Mouse (Mus musculus) liver, embryonic 14.5 days (tissue): ENCODE measurements at regions not wholly inside any gene's neighbourhood (a gene's known extent, or its start where the extent isn't known, plus 50 kb on each side); places are given as distances from the start of the nearest gene placed in this dataset.

Source experiments
- ATAC-seq: fragments of 200-750 bp; cut with Nextera tagmentation; 2 replicates; pipeline ENCODE4 v1.8.0; 2017; ENCODE audit warnings: moderate number of reproducible peaks, mild to moderate bottlenecking, moderate library complexity; ENCODE audit not compliant: insufficient read depth
- DNase-seq, 3 experiments: peaks; one replicate each; pipeline ENCODE4 v3.0.0-alpha.2; 2012 to 2013; ENCODE audit warnings: low read depth in 3 of 3, low spot score in 3 of 3
- H3K27ac ChIP-seq: fragments of 300-500 bp; sonication (generic); 2 replicates; pipeline ENCODE4 v1.5.1; 2014; ENCODE audit warnings: moderate library complexity, mild to moderate bottlenecking, control low read depth, inconsistent platforms
- H3K27me3 ChIP-seq: fragments of 300-500 bp; sonication (generic); 2 replicates; pipeline ENCODE4 v1.6.1; 2014; ENCODE audit warnings: mild to moderate bottlenecking, low read length, moderate library complexity; ENCODE audit not compliant: control insufficient read depth, insufficient read depth
- H3K36me3 ChIP-seq: fragments of 300-500 bp; sonication (generic); replicated peaks from 2 replicates; pipeline ENCODE4 v1.6.1; 2014; ENCODE audit warnings: low read depth; ENCODE audit not compliant: control insufficient read depth, insufficient read depth
- H3K4me1 ChIP-seq, 2 experiments: fragments of 200-500 bp in 1 of 2; fragments of 300-500 bp in 1 of 2; sonication (generic) in 1 of 2; replicated peaks; 2 replicates each; pipeline ENCODE4 v1.6.1; 2012 to 2014; ENCODE audit warnings: antibody characterized with exemption in 1 of 2, inconsistent platforms in 1 of 2, low read length in 1 of 2; ENCODE audit not compliant: control insufficient read depth in 2 of 2, insufficient read depth in 2 of 2
- H3K4me2 ChIP-seq: fragments of 300-500 bp; sonication (generic); 2 replicates; pipeline ENCODE4 v1.6.1; 2014; ENCODE audit warnings: low read depth, mild to moderate bottlenecking, control low read depth, moderate library complexity
- H3K4me3 ChIP-seq, 2 experiments: fragments of 200-500 bp in 1 of 2; fragments of 300-500 bp in 1 of 2; sonication (generic) in 1 of 2; 2 replicates each; pipeline ENCODE4 v1.5.1; 2012 to 2014; ENCODE audit warnings: low read depth in 2 of 2, low read length in 2 of 2, mild to moderate bottlenecking in 2 of 2, control low read depth in 1 of 2, inconsistent platforms in 1 of 2, moderate library complexity in 1 of 2; ENCODE audit not compliant: insufficient read depth in 1 of 2
- H3K9ac ChIP-seq: fragments of 300-500 bp; sonication (generic); replicated peaks from 2 replicates; pipeline ENCODE4 v1.6.1; 2014; ENCODE audit warnings: mild to moderate bottlenecking, control low read depth, moderate library complexity
- H3K9me3 ChIP-seq: fragments of 300-500 bp; sonication (generic); 2 replicates; pipeline ENCODE4 v1.6.1; 2016; ENCODE audit warnings: low read length, mixed read lengths; ENCODE audit not compliant: control insufficient read depth
- CTCF ChIP-seq: IDR thresholded peaks from 2 replicates; pipeline ENCODE4 v1.5.1; 2016; ENCODE audit warnings: antibody characterized with exemption, low read depth, control low read depth
- EP300 ChIP-seq: IDR thresholded peaks from 2 replicates; pipeline ENCODE4 v1.6.1; 2016; ENCODE audit warnings: antibody characterized with exemption, low read depth
- WGBS: fragments of 180-500 bp; shearing (Covaris S2); extraction: QIAGEN DNeasy Blood & Tissue Kit; methylation state at CpG from one replicate; pipeline ENCODE4 v1.1.7; 2014; ENCODE audit not compliant: insufficient replicate concordance; 5-methylcytosine and 5-hydroxymethylcytosine counted together

DNA sequence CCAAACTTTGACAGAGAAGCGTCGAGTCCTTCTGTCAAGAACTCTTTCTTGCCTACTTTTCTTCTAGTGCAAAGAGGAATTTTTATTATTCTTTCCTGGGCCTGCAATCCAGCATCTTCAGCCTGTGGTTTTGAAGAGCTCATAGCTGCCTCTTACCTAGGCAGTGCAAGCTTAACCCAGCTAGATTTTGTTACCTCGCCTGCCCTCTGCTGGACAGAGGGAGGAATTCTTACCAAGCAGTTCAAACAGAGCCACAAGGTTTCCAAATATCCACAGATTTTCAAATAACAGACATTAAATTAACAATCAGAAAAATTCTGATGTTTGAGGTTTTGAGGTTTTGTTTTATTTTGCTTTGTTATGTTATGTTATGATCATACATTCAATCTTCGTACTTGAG, 84.1 kb upstream of the Fam204a start:
- Histone ChIP-seq H3K4me1 (no peaks in the 10 kb centered on the region), H3K9me3 (no peaks in the 10 kb centered on the region), H3K27me3 (no peaks in the 10 kb centered on the region), H3K36me3 (no peaks in the 10 kb centered on the region), H3K27ac (no peak overlapping the region), H3K4me3 (no peak overlapping the region), H3K9ac (no peak overlapping the region), H3K4me2 (no peak overlapping the region)
- 22% methylated on average over 4 of the region's 4 CpGs for WGBS
- TF ChIP-seq EP300 (no peak), CTCF (peak; percentile 67)
- no peak for ATAC-seq
- peak; percentile 11 to 41 (median 15) for DNase-seq

DNA sequence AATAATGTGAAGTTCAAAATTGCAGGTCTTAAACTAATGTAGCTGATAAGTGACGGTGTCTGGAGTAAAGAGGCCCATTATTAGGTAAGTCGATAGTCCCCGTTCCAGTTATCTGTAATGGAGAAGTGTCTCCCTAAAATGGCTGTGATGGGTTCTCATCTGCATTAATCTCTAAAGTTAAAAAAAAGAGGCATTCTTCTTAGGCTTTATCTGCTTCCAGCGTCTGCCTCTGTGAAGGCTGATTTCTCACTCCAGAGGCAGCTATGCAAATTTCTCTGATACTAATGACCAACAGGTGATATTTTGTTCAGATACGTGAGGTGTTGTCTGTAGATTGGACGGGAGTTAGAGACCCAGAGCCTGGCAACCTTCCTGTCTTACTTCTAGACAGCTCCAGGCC, 75.9 kb upstream of the Fam204a start:
- H3K27me3 ChIP-seq = no peaks in the 10 kb centered on the region
- H3K9ac ChIP-seq = no peak overlapping the region
- H3K27ac ChIP-seq = no peak overlapping the region
- H3K4me2 ChIP-seq = no peak overlapping the region
- no peaks in the 10 kb centered on the region for H3K9me3 ChIP-seq
- ATAC-seq (no peak), DNase-seq (no peak)
- H3K36me3 ChIP-seq = no peaks in the 10 kb centered on the region
- H3K4me1 ChIP-seq = no peaks in the 10 kb centered on the region
- TF ChIP-seq CTCF (no peak), EP300 (no peak)
- no peak overlapping the region for H3K4me3 ChIP-seq
- WGBS = 43% methylated on average over 6 of the region's 6 CpGs

DNA sequence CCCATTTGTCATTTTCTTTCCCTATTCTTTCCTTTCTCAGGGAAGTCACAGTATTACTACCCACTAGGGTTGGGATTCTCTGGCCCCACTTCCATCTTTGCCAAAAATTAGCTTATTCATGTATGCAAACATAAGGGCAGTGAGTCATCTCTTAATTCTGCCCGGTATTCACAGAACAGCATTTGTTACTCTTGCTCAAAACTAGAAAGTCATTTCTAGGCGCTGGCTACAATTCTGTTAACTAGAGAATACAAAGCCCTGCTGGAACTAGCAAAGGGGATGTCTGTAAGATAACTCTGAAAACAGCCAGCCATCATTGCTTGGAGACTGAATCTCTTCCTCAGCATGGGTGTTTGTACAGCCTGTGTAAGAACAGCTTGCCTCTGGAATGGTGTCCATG, 74.4 kb upstream of the Fam204a start:
- no peak overlapping the region for H3K27ac ChIP-seq
- WGBS = 60% methylated on average over 2 of the region's 2 CpGs
- DNase-seq = no peak

DNA sequence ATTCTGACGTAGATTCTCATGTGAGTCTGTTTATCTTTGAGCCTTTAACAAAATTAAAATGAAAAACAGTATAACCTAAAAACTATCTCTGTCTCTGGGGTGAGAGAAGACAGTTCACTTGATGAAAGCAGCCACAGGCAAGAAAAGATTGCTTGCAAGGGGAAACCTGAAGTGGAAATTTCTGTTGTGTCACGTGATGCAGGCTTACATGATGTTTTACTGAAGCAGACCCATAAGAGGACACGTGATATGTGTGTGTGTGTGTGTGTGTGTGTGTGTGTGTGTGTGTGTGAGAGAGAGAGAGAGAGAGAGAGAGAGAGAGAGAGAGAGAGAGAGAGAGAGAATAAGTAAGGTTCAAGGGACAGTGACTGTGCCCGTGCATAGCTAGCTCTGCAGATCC, 63.7 kb upstream of the Fam204a start:
- Histone ChIP-seq H3K4me3 (no peak overlapping the region), H3K9ac (no peak overlapping the region), H3K4me2 (no peak overlapping the region), H3K27ac (no peak overlapping the region), H3K36me3 (no peaks in the 10 kb centered on the region), H3K4me1 (no peaks in the 10 kb centered on the region), H3K9me3 (no peaks in the 10 kb centered on the region), H3K27me3 (no peaks in the 10 kb centered on the region)
- DNase-seq (no peak), ATAC-seq (no peak)
- no peak for TF ChIP-seq EP300
- TF ChIP-seq CTCF = no peak
- WGBS = 66% methylated on average over 4 of the region's 4 CpGs

More for the DNA sequence above, 74.4 kb upstream of the Fam204a start:
- H3K4me1 ChIP-seq = no peaks in the 10 kb centered on the region
- no peak overlapping the region for H3K9ac ChIP-seq
- TF ChIP-seq CTCF (no peak), EP300 (no peak)
- no peaks in the 10 kb centered on the region for H3K27me3 ChIP-seq
- no peaks in the 10 kb centered on the region for H3K36me3 ChIP-seq
- H3K4me2 ChIP-seq = no peak overlapping the region
- no peak overlapping the region for H3K4me3 ChIP-seq
- H3K9me3 ChIP-seq = no peaks in the 10 kb centered on the region
- ATAC-seq = no peak

DNA sequence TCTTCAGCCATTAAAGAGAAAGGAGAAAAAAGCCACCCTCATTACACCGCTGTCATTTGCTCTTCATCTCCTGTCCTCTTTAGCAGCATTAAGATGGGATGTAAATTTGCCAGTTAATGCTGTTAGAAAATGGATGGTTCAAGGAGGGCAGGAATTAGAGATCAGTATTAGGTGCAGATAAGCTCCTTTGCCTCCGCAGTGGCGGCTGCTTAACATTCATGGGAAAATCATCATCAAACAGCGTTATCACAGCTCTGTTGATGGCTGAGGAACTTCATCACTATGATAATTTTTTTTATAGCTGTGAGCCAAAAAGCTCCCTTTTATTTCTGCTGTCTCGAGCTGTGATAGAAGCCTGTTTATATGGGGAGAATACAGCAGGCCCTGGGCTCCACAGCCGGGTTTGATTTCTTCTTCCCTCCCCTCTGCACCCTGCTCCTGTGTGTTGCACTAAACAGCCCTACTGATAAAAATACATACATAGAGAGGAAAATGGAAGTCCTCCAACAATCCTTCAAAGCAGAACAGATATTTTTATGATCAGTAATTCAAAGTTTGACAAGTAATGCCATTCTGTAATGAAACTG, 60.4 kb upstream of the Fam204a start:
- Histone ChIP-seq H3K36me3 (no peaks in the 10 kb centered on the region), H3K9ac (no peak overlapping the region), H3K9me3 (no peaks in the 10 kb centered on the region), H3K27me3 (no peaks in the 10 kb centered on the region), H3K4me2 (no peak overlapping the region), H3K4me1 (no peaks in the 10 kb centered on the region), H3K4me3 (no peak overlapping the region), H3K27ac (no peak overlapping the region)
- ATAC-seq (no peak), DNase-seq (no peak)
- no peak for TF ChIP-seq CTCF
- no peak for TF ChIP-seq EP300
- WGBS = 30% methylated on average over 6 of the region's 6 CpGs
